Mouse (Mus musculus) hindbrain, postnatal 0 days (tissue): ENCODE measurements around the gene Sec13. TPM values are rescaled to one million over a fixed set of nuclear protein-coding genes. Genes with fewer than 3 reads are reported as not detected.

Source experiments
- ATAC-seq: fragments of 200-750 bp; cut with Nextera tagmentation; 2 replicates; pipeline ENCODE4 v1.8.0; 2017; ENCODE audit warnings: mild to moderate bottlenecking, moderate TSS enrichment, moderate library complexity
- DNase-seq: peaks from one replicate; pipeline ENCODE4 v3.0.0-alpha.2; 2015; ENCODE audit warnings: low spot score
- H3K27ac ChIP-seq: fragments of 300-500 bp; sonication (generic); 2 replicates; pipeline ENCODE4 v1.5.1; 2014; ENCODE audit warnings: mild to moderate bottlenecking
- H3K27me3 ChIP-seq: fragments of 300-500 bp; sonication (generic); 2 replicates; pipeline ENCODE4 v1.6.1; 2014; ENCODE audit warnings: low read length, mixed read lengths; ENCODE audit not compliant: insufficient read depth
- H3K36me3 ChIP-seq: fragments of 300-500 bp; sonication (generic); 2 replicates; pipeline ENCODE4 v1.6.1; 2014; ENCODE audit warnings: low read length, mixed read lengths; ENCODE audit not compliant: insufficient read depth
- H3K4me1 ChIP-seq: fragments of 300-500 bp; sonication (generic); 2 replicates; pipeline ENCODE4 v1.6.1; 2014; ENCODE audit warnings: antibody characterized with exemption, low read length, mixed read lengths; ENCODE audit not compliant: insufficient read depth
- H3K4me2 ChIP-seq: fragments of 300-500 bp; sonication (generic); 2 replicates; pipeline ENCODE4 v1.6.1; 2014; ENCODE audit warnings: low read depth, mild to moderate bottlenecking, low read length, moderate library complexity, mixed read lengths
- H3K4me3 ChIP-seq: fragments of 300-500 bp; sonication (generic); 2 replicates; pipeline ENCODE4 v1.5.1; 2014; ENCODE audit warnings: low read length
- H3K9ac ChIP-seq: fragments of 300-500 bp; sonication (generic); replicated peaks from 2 replicates; pipeline ENCODE4 v1.6.1; 2014; ENCODE audit warnings: mild to moderate bottlenecking, low read length, moderate library complexity, mixed read lengths
- H3K9me3 ChIP-seq: fragments of 300-500 bp; sonication (generic); 2 replicates; pipeline ENCODE4 v1.6.1; 2016; ENCODE audit warnings: low read length, mixed read lengths
- CTCF ChIP-seq: IDR thresholded peaks from 2 replicates; pipeline ENCODE4 v1.5.1; 2016; ENCODE audit warnings: antibody characterized with exemption, control low read depth, low read depth
- WGBS: fragments of 180-500 bp; shearing (Covaris S2); extraction: QIAGEN DNeasy Blood & Tissue Kit; methylation state at CpG from one replicate; pipeline ENCODE4 v1.1.7; 2014; 5-methylcytosine and 5-hydroxymethylcytosine counted together
- polyA plus RNA-seq: library from polyadenylated mRNA; unstranded; fragments of >200 nt; fragmentation: Nextera tagmentation; extraction: Ambion mirVana; gene quantifications from 2 replicates; pipeline ENCODE4 v1.2.1, GENCODE M21; 2015
- total RNA-seq: library from RNA; depleted of rRNA; stranded (reverse); fragments of >200 nt; gene quantifications from 2 replicates; pipeline ENCODE4 v1.2.3, GENCODE M21; 2014

Gene Sec13
- total and polyA plus RNA-seq, 2 experiments from 2014 or later = 129 to 171 TPM

DNA sequence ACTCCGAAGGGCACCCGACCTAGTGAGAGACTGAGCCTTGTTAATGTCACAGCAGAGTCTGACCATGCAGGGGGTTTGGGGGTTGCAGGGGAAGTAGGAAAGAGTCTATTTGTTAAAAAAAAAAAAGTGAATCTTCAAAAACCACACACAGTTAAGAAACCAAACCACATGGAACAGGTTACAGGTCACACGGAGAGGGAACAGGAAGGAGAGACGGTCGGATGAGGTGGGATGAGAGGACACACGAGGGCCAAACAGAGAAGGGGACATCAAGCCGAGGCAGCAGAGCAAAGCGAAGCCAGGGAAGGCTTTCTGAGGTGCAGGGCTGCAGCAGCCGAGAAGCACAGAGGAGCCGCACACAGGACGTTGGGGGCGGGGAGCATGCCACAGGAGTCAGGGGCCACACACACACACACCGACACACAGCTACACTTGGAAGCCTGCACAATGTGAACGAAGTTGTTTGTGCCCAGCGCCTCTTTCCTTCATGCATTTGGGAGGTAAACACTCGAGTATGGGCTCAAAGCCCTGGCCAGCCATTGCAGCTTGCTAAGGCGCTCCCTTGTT lies 8.7 kb upstream of the Sec13 start:
- peaks cover 28% of the 10 kb centered on the region for H3K36me3 ChIP-seq
- H3K4me3 ChIP-seq = no peak overlapping the region
- no peak for DNase-seq
- 63% methylated on average over 17 of the region's 17 CpGs for WGBS
- no peak for TF ChIP-seq CTCF
- no peaks in the 10 kb centered on the region for H3K27me3 ChIP-seq
- ATAC-seq = no peak
- H3K9me3 ChIP-seq = no peaks in the 10 kb centered on the region
- H3K4me2 ChIP-seq = no peak overlapping the region
- H3K4me1 ChIP-seq = no peaks in the 10 kb centered on the region
- H3K9ac ChIP-seq = no peak overlapping the region
- no peak overlapping the region for H3K27ac ChIP-seq

GRCm38 (mm10) chr6:113748351-113748750 lies 7.8 kb upstream of the Sec13 start:
- H3K4me2 ChIP-seq = no peak overlapping the region
- no peaks in the 10 kb centered on the region for H3K9me3 ChIP-seq
- TF ChIP-seq CTCF = no peak
- DNase-seq = no peak
- no peak overlapping the region for H3K27ac ChIP-seq
- H3K9ac ChIP-seq = no peak overlapping the region
- 39% methylated on average over 26 of the region's 26 CpGs for WGBS
- no peak overlapping the region for H3K4me3 ChIP-seq
- peaks cover 22% of the 10 kb centered on the region for H3K36me3 ChIP-seq
- no peak for ATAC-seq
- no peaks in the 10 kb centered on the region for H3K27me3 ChIP-seq
- no peaks in the 10 kb centered on the region for H3K4me1 ChIP-seq

DNA sequence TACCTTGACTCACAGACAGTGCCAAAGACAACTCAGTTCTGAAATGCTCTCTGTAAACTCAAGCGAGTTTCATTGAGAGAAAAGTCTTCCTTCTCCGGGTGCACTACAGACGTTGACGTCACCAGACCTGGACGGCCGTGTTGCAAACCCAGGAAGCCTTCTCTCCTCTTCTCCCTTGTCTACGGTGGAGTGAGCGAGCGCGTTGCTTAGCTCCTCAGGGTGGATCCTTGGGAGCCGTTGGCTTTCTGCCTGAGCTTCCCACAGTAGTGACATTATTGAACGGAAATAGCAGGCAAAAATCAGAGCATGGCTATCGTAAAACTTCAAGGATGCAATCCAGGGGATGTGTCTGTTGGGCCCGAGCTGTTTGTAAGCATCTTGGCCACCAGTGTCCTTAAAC lies 6.7 kb upstream of the Sec13 start:
- Histone ChIP-seq H3K4me3 (no peak overlapping the region), H3K4me2 (no peak overlapping the region), H3K27ac (no peak overlapping the region), H3K9ac (no peak overlapping the region), H3K9me3 (no peaks in the 10 kb centered on the region), H3K36me3 (peaks cover 21% of the 10 kb centered on the region), H3K4me1 (no peaks in the 10 kb centered on the region), H3K27me3 (no peaks in the 10 kb centered on the region)
- ATAC-seq = no peak
- 84% methylated on average over 14 of the region's 14 CpGs for WGBS
- no peak for DNase-seq
- TF ChIP-seq CTCF = no peak

- Histone ChIP-seq H3K36me3 (peaks cover 11% of the 10 kb centered on the region), H3K9me3 (no peaks in the 10 kb centered on the region), H3K27me3 (no peaks in the 10 kb centered on the region), H3K4me1 (no peaks in the 10 kb centered on the region), H3K9ac (no peak overlapping the region), H3K4me2 (no peak overlapping the region), H3K27ac (no peak overlapping the region), H3K4me3 (no peak overlapping the region)
- no peak for ATAC-seq
- DNase-seq = no peak
- TF ChIP-seq CTCF = no peak
Measured at GRCm38 (mm10) chr6:113745117-113745516, 4.6 kb upstream of the Sec13 start.

- H3K9ac ChIP-seq = no peak overlapping the region
- ATAC-seq (no peak), DNase-seq (no peak)
- H3K4me3 ChIP-seq = no peak overlapping the region
- H3K27me3 ChIP-seq = no peaks in the 10 kb centered on the region
- 58% methylated on average over 1 of the region's 1 CpGs for WGBS
- H3K27ac ChIP-seq = no peak overlapping the region
- H3K36me3 ChIP-seq = peaks cover 14% of the 10 kb centered on the region
- H3K9me3 ChIP-seq = no peaks in the 10 kb centered on the region
- no peak for TF ChIP-seq CTCF
- H3K4me1 ChIP-seq = 0 out of 2 replicates have a peak, but pooled peaks cover 5% of the 10 kb centered on the region
- H3K4me2 ChIP-seq = no peak overlapping the region
Measured at GRCm38 (mm10) chr6:113743111-113743510, 2.6 kb upstream of the Sec13 start.

GRCm38 (mm10) chr6:113742321-113742720 lies 1.8 kb upstream of the Sec13 start:
- Histone ChIP-seq H3K4me1 (0 out of 2 replicates have a peak, but pooled peaks cover 5% of the 10 kb centered on the region), H3K27ac (no peak overlapping the region), H3K9me3 (no peaks in the 10 kb centered on the region), H3K9ac (no peak overlapping the region), H3K36me3 (peaks cover 11% of the 10 kb centered on the region), H3K27me3 (no peaks in the 10 kb centered on the region), H3K4me3 (no peak overlapping the region), H3K4me2 (no peak overlapping the region)
- TF ChIP-seq CTCF = no peak
- ATAC-seq = no peak
- no peak for DNase-seq
- WGBS = 78% methylated on average over 1 of the region's 1 CpGs

DNA sequence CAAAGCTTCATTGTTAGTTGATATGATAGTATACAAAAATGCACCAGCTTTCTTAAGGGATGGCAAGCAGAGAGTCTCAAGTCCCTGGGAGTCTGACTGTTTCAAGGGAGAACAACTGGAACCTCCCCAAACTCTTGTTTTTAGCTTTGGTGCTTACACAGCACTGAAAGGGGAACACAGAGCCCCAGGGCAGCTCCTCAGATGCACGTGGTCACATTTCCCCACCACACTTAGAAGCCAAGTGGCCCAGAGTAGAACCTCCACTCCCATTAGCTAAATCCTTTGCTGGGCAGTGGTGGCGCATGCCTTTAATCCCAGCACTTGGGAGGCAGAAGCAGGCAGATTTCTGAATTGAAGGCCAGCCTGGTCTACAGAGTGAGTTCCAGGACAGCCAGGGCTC lies 882 bp upstream of the Sec13 start:
- Histone ChIP-seq H3K4me1 (0 out of 2 replicates have a peak, but pooled peaks cover 5% of the 10 kb centered on the region), H3K4me3 (no peak overlapping the region), H3K36me3 (peaks cover 10% of the 10 kb centered on the region), H3K27me3 (no peaks in the 10 kb centered on the region), H3K9me3 (no peaks in the 10 kb centered on the region), H3K9ac (no peak overlapping the region), H3K4me2 (no peak overlapping the region), H3K27ac (no peak overlapping the region)
- WGBS = 71% methylated on average over 2 of the region's 2 CpGs
- no peak for TF ChIP-seq CTCF
- ATAC-seq (no peak), DNase-seq (no peak)
